Comparison of ENCODE assay signal across 21 mouse cellular contexts in the genomic region with DNA sequence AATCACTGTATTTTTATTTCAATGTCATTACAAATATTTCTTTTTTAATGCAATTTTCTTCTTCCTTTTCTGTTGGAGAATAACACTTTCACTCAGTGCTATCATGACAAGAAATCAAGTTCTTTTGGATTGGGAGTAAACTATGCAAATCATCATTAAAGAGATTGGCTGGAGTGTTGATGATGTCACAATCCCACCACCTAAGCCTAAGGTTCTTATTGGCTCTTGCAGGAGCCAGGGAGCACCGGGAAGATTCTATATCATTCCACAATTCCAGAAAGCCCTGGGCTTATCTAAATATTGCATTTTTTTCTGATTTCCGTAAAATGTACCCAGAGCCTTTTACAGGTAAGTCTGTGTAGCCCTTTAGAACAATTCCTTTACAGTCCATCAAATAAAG.
"Had no signal": no experiment of that assay in that cellular context is flagged by ENCODE, and none has a peak within 500 bp of the region (broad histone marks: within the 10 kb centered on the region; RNA-seq: fewer than 3 reads in every experiment).

No protein-coding gene starts in this region.

- H3K9me3 ChIP-seq: midbrain, embryonic 12.5 days; neural tube, embryonic 15.5 days; stomach, embryonic 15.5 days had no signal

- DNase-seq: lung, adult 18-20 months; lung, embryonic 14.5 days; lung, postnatal 10 days; lung, postnatal 4 days; midbrain, embryonic 14.5 days; retina, postnatal 1 day; right cerebral cortex, adult 18-20 months; right cerebral cortex, postnatal 25 days; right cerebral cortex, postnatal 4 days; spleen, adult 18-20 months; thymus, adult 2 months; thymus, postnatal 25 days; thymus, postnatal 4 days had no signal

- H3K4me2 ChIP-seq: lung, embryonic 14.5 days; midbrain, embryonic 12.5 days; neural tube, embryonic 13.5 days; neural tube, embryonic 15.5 days; stomach, embryonic 15.5 days had no signal

- ATAC-seq: midbrain, embryonic 16.5 days had no signal

- H3K36me3 ChIP-seq: midbrain, embryonic 10.5 days; midbrain, embryonic 12.5 days; neural tube, embryonic 13.5 days; neural tube, embryonic 15.5 days; stomach, embryonic 15.5 days had no signal

- H3K27ac ChIP-seq: midbrain, embryonic 10.5 days; midbrain, embryonic 12.5 days; neural tube, embryonic 13.5 days; neural tube, embryonic 15.5 days; stomach, embryonic 15.5 days; stomach, postnatal 0 days had no signal

- H3K27me3 ChIP-seq: midbrain, embryonic 12.5 days; neural tube, embryonic 13.5 days; neural tube, embryonic 15.5 days; stomach, embryonic 15.5 days had no signal

- H3K4me3 ChIP-seq: midbrain, embryonic 10.5 days; midbrain, embryonic 12.5 days; myocyte; neural tube, embryonic 13.5 days; neural tube, embryonic 15.5 days; stomach, embryonic 15.5 days had no signal

- H3K9ac ChIP-seq: lung, embryonic 14.5 days; midbrain, embryonic 12.5 days; neural tube, embryonic 13.5 days; neural tube, embryonic 15.5 days; stomach, embryonic 15.5 days had no signal
